Mouse (Mus musculus) stomach, postnatal 0 days (tissue): ENCODE results near the gene Xpo5. TPM values are rescaled to one million over a fixed set of nuclear protein-coding genes. Genes with fewer than 3 reads are reported as not detected.

Source experiments
- ATAC-seq: fragments of 200-750 bp; cut with Nextera tagmentation; 2 replicates; pipeline ENCODE4 v1.8.0; 2017; ENCODE audit not compliant: low FRiP score, low TSS enrichment
- DNase-seq: peaks from one replicate; pipeline ENCODE4 v3.0.0-alpha.2; 2016; ENCODE audit warnings: low spot score
- H3K27ac ChIP-seq: fragments of 300-500 bp; sonication (generic); replicated peaks from 2 replicates; pipeline ENCODE4 v1.5.1; 2014; ENCODE audit warnings: mild to moderate bottlenecking, control low read depth
- H3K27me3 ChIP-seq: fragments of 300-500 bp; sonication (generic); 2 replicates; pipeline ENCODE4 v1.6.1; 2014; ENCODE audit warnings: low read length; ENCODE audit not compliant: control insufficient read depth, insufficient read depth
- H3K36me3 ChIP-seq: fragments of 300-500 bp; sonication (generic); 2 replicates; pipeline ENCODE4 v1.6.1; 2014; ENCODE audit warnings: low read length, mixed read lengths; ENCODE audit not compliant: control insufficient read depth, insufficient read depth
- H3K4me1 ChIP-seq: fragments of 300-500 bp; sonication (generic); replicated peaks from 2 replicates; pipeline ENCODE4 v1.6.1; 2014; ENCODE audit warnings: antibody characterized with exemption; ENCODE audit not compliant: control insufficient read depth, insufficient read depth
- H3K4me2 ChIP-seq: fragments of 300-500 bp; sonication (generic); replicated peaks from 2 replicates; pipeline ENCODE4 v1.6.1; 2014; ENCODE audit warnings: low read depth, mild to moderate bottlenecking, control low read depth, moderate library complexity
- H3K4me3 ChIP-seq: fragments of 300-500 bp; sonication (generic); 2 replicates; pipeline ENCODE4 v1.5.1; 2014; ENCODE audit warnings: low read depth, low read length, control low read depth
- H3K9ac ChIP-seq: fragments of 300-500 bp; sonication (generic); 2 replicates; pipeline ENCODE4 v1.6.1; 2014; ENCODE audit warnings: mild to moderate bottlenecking, low read length, control low read depth, mixed read lengths
- H3K9me3 ChIP-seq: fragments of 300-500 bp; sonication (generic); 2 replicates; pipeline ENCODE4 v1.6.1; 2016; ENCODE audit warnings: low read length; ENCODE audit not compliant: control insufficient read depth
- CTCF ChIP-seq: IDR thresholded peaks from 2 replicates; pipeline ENCODE4 v1.5.1; 2016; ENCODE audit warnings: antibody characterized with exemption, low read depth, mild to moderate bottlenecking, moderate library complexity
- EP300 ChIP-seq: optimal IDR thresholded peaks from 2 replicates; pipeline ENCODE3; 2016; ENCODE audit warnings: antibody characterized with exemption
- WGBS: fragments of 180-500 bp; shearing (Covaris S2); extraction: QIAGEN DNeasy Blood & Tissue Kit; methylation state at CpG from one replicate; pipeline ENCODE4 v1.1.7; 2014; 5-methylcytosine and 5-hydroxymethylcytosine counted together
- polyA plus RNA-seq: library from polyadenylated mRNA; unstranded; fragments of >200 nt; fragmentation: Nextera tagmentation; extraction: Ambion mirVana; gene quantifications from 2 replicates; pipeline ENCODE4 v1.2.1, GENCODE M21; 2015

The Xpo5 gene
- 11.5 and 12.2 TPM in 2 replicates for polyA plus RNA-seq

- WGBS = under 1% methylated on average over 65 of the region's 66 CpGs
- Histone ChIP-seq H3K4me2 (peak within 1 kb of the TSS; percentile 86), H3K4me3 (peak within 1 kb of the TSS; percentile 90), H3K27ac (peak within 1 kb of the TSS; percentile 85), H3K9me3 (no peaks in the 10 kb centered on the region), H3K9ac (peak within 1 kb of the TSS; percentile 83), H3K4me1 (no peaks in the 10 kb centered on the region), H3K36me3 (peaks cover 11% of the 10 kb centered on the region), H3K27me3 (no peaks in the 10 kb centered on the region)
- peak; percentile 96 for ATAC-seq
- TF ChIP-seq EP300 (no peak), CTCF (no peak)
- peak; percentile 95 for DNase-seq
Measured at GRCm38 (mm10) chr17:46202421-46203071, at the start of gene Xpo5, which contains the start of gene Polh. Xpo5 (plus strand) TSS chr17:46202782. Polh (minus strand) TSS chr17:46202645.

- Histone ChIP-seq H3K4me3 (peak within 1 kb of the TSS; percentile 61), H3K27ac (peak within 1 kb of the TSS; percentile 85), H3K4me1 (0 out of 2 replicates have a peak, but pooled peaks cover 3% of the 10 kb centered on the region), H3K9ac (peak within 1 kb of the TSS; percentile 78), H3K36me3 (no peaks in the 10 kb centered on the region), H3K27me3 (no peaks in the 10 kb centered on the region), H3K4me2 (peak within 1 kb of the TSS; percentile 85), H3K9me3 (no peaks in the 10 kb centered on the region)
- ATAC-seq = peak; percentile 87
- TF ChIP-seq CTCF (no peak), EP300 (no peak)
- DNase-seq = peak; percentile 90
- 3% methylated on average over 33 of the region's 33 CpGs for WGBS
Measured at GRCm38 (mm10) chr17:46152847-46153782, 49.5 kb upstream of the Xpo5 start, which contains the start of gene Mad2l1bp. Mad2l1bp (minus strand) TSS chr17:46153553.

GRCm38 (mm10) chr17:46154336-46154735 lies 48.2 kb upstream of the Xpo5 start:
- H3K27me3 ChIP-seq = no peaks in the 10 kb centered on the region

GRCm38 (mm10) chr17:46156680-46157079 lies 45.9 kb upstream of the Xpo5 start:
- peak; percentile 34 for DNase-seq
- TF ChIP-seq EP300 (no peak), CTCF (no peak)
- Histone ChIP-seq H3K27ac (no peak overlapping the region), H3K4me1 (peaks cover 3% of the 10 kb centered on the region; the same call in 1 of the 2 replicates), H3K9ac (no peak overlapping the region), H3K9me3 (no peaks in the 10 kb centered on the region), H3K27me3 (no peaks in the 10 kb centered on the region), H3K4me2 (no peak overlapping the region), H3K36me3 (no peaks in the 10 kb centered on the region), H3K4me3 (no peak overlapping the region)
- 72% methylated on average over 5 of the region's 5 CpGs for WGBS
- ATAC-seq = peak; percentile 18; the same call in 1 of the 2 replicates

More at GRCm38 (mm10) chr17:46154336-46154735, 48.2 kb upstream of the Xpo5 start:
- no peak overlapping the region for H3K4me2 ChIP-seq
- 0 out of 2 replicates have a peak, but pooled peaks cover 3% of the 10 kb centered on the region for H3K4me1 ChIP-seq
- H3K9me3 ChIP-seq = no peaks in the 10 kb centered on the region
- no peaks in the 10 kb centered on the region for H3K36me3 ChIP-seq
- TF ChIP-seq CTCF (no peak), EP300 (no peak)
- no peak overlapping the region for H3K27ac ChIP-seq
- DNase-seq (no peak), ATAC-seq (no peak)
- no peak overlapping the region for H3K4me3 ChIP-seq
- WGBS = 93% methylated on average over 3 of the region's 3 CpGs
- H3K9ac ChIP-seq = no peak overlapping the region

- ATAC-seq (no peak), DNase-seq (no peak)
- 89% methylated on average over 8 of the region's 8 CpGs for WGBS
- H3K4me3 ChIP-seq = no peak overlapping the region
- no peaks in the 10 kb centered on the region for H3K9me3 ChIP-seq
- no peak for TF ChIP-seq EP300
- TF ChIP-seq CTCF = no peak
- no peaks in the 10 kb centered on the region for H3K36me3 ChIP-seq
- peaks cover 3% of the 10 kb centered on the region; the same call in 1 of the 2 replicates for H3K4me1 ChIP-seq
- no peak overlapping the region for H3K27ac ChIP-seq
- no peak overlapping the region for H3K4me2 ChIP-seq
- no peaks in the 10 kb centered on the region for H3K27me3 ChIP-seq
- H3K9ac ChIP-seq = no peak overlapping the region
Measured at GRCm38 (mm10) chr17:46157131-46157530, 45.5 kb upstream of the Xpo5 start.
